In the genomic region with DNA sequence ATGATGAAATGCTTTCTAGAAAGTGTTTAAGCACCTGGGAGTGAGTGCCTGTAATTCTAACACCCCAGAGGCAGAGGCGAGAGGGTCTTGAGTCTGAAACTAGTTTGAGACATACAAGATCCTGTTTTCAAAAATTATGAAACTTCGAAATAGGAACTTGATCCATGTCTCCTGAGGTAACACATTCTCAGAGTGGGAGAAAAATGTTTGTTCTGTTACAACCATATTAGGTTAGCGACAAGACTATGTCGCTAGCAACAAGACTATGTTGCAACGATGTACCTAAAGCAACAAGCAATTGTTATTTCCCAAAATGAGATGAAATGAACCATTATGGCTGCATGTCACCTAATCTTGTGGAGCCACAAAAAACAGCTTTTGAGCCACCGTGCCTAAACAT, we compare ENCODE assay signal across 26 mouse cellular contexts. TPM values are rescaled to one million over a fixed set of nuclear protein-coding genes. Genes with fewer than 3 reads are reported as not detected.
DNase-seq lines count a peak whose midpoint lies in the region; ATAC-seq lines count a peak whose summit lies in the region.
"Had no signal": no experiment of that assay in that cellular context is flagged by ENCODE, and none has a peak within 500 bp of the region (broad histone marks: within the 10 kb centered on the region; RNA-seq: fewer than 3 reads in every experiment).

No protein-coding gene starts in this region.

- no peak for ATAC-seq in midbrain, embryonic 13.5 days
- ATAC-seq in midbrain, embryonic 15.5 days (replicated peaks) = no peak
- ATAC-seq in granulocyte monocyte progenitor cell, adult 5-6 weeks (replicated peaks; ENCODE audit: poor library complexity, severe bottlenecking) = peak; percentile 83
- ATAC-seq in megakaryocyte progenitor cell, adult 5-6 weeks (replicated peaks; ENCODE audit: poor library complexity) = peak; percentile 64
- ATAC-seq: forebrain, embryonic 13.5 days; forebrain, embryonic 15.5 days had no signal

- WGBS in midbrain, embryonic 13.5 days = 89% methylated on average over 6 of the region's 6 CpGs
- 93% methylated on average over 6 of the region's 6 CpGs for WGBS in midbrain, embryonic 15.5 days

- H3K36me3 ChIP-seq in midbrain, embryonic 13.5 days = no peaks in the 10 kb centered on the region
- no peaks in the 10 kb centered on the region for H3K36me3 ChIP-seq in midbrain, embryonic 15.5 days (replicated peaks)
- H3K36me3 ChIP-seq: embryonic facial prominence, embryonic 13.5 days; embryonic facial prominence, embryonic 15.5 days; forebrain, embryonic 15.5 days had no signal

- H3K27me3 ChIP-seq in midbrain, embryonic 13.5 days = peaks cover 15% of the 10 kb centered on the region; the same call in 1 of the 2 replicates
- H3K27me3 ChIP-seq in midbrain, embryonic 15.5 days (replicated peaks) = no peaks in the 10 kb centered on the region
- H3K27me3 ChIP-seq: embryonic facial prominence, embryonic 13.5 days; embryonic facial prominence, embryonic 15.5 days; forebrain, embryonic 13.5 days; forebrain, embryonic 15.5 days had no signal

- H3K4me1 ChIP-seq in midbrain, embryonic 13.5 days (replicated peaks) = peaks cover 33% of the 10 kb centered on the region
- peaks cover 27% of the 10 kb centered on the region for H3K4me1 ChIP-seq in midbrain, embryonic 15.5 days

- H3K4me3 ChIP-seq in midbrain, embryonic 13.5 days (replicated peaks) = no peak overlapping the region
- H3K4me3 ChIP-seq in midbrain, embryonic 15.5 days = no peak overlapping the region
- H3K4me3 ChIP-seq: embryonic facial prominence, embryonic 13.5 days; embryonic facial prominence, embryonic 15.5 days; erythroblast, embryonic 14.5 days; forebrain, embryonic 13.5 days; forebrain, embryonic 15.5 days had no signal

- DNase-seq in heart, adult 11 months = peak; percentile 48
- no peak for DNase-seq in heart, postnatal 4 days
- no peak for DNase-seq in right cerebral cortex, postnatal 10 days (ENCODE audit: low spot score in 2 of 2)
- no peak for DNase-seq in embryo, embryonic 10.5 days (ENCODE audit: low spot score)
- DNase-seq: adrenal gland, adult 2 months; adrenal gland, postnatal 10 days; adrenal gland, postnatal 25 days; cerebellum, adult 11 months; cerebellum, adult 18-20 months; cerebellum, adult 8-10 months; cerebellum, adult 9-11 months; cerebellum, postnatal 14 days; cerebellum, postnatal 36 days; embryo, embryonic 11 days had no signal

- H3K9ac ChIP-seq in midbrain, embryonic 13.5 days (replicated peaks) = no peak overlapping the region
- H3K9ac ChIP-seq in midbrain, embryonic 15.5 days = no peak overlapping the region
- H3K9ac ChIP-seq: embryonic facial prominence, embryonic 13.5 days; embryonic facial prominence, embryonic 15.5 days; forebrain, embryonic 15.5 days had no signal

- H3K4me2 ChIP-seq in midbrain, embryonic 13.5 days (replicated peaks) = no peak overlapping the region
- H3K4me2 ChIP-seq in midbrain, embryonic 15.5 days = no peak overlapping the region
- H3K4me2 ChIP-seq: embryonic facial prominence, embryonic 13.5 days; embryonic facial prominence, embryonic 15.5 days; forebrain, embryonic 13.5 days; forebrain, embryonic 15.5 days had no signal

- H3K9me3 ChIP-seq in midbrain, embryonic 13.5 days = no peaks in the 10 kb centered on the region
- H3K9me3 ChIP-seq in midbrain, embryonic 15.5 days = no peaks in the 10 kb centered on the region
- H3K9me3 ChIP-seq: embryonic facial prominence, embryonic 13.5 days; embryonic facial prominence, embryonic 15.5 days; forebrain, embryonic 15.5 days had no signal

- H3K27ac ChIP-seq in midbrain, embryonic 13.5 days = 0 out of 2 replicates have a peak overlapping the region, but pooled peaks have one; percentile 39
- H3K27ac ChIP-seq in midbrain, embryonic 15.5 days = no peak overlapping the region
- H3K27ac ChIP-seq: embryonic facial prominence, embryonic 13.5 days; embryonic facial prominence, embryonic 15.5 days had no signal

RNA-seq across cellular contexts. Expression of gene Wdr95, which starts 43.0 kb away (rescaled TPM):
- under 1 TPM in 1 of 2 experiments, not detected in 1; 0.14 TPM for total RNA-seq in heart, postnatal 4 days (2021)
- polyA plus RNA-seq in midbrain, embryonic 13.5 days (2015; fragmentation: Nextera tagmentation; extraction: Ambion mirVana) = 0.11 TPM in 1 of 2 replicates, not detected in the other
- polyA plus RNA-seq in midbrain, embryonic 15.5 days (2015; fragmentation: Nextera tagmentation; extraction: Ambion mirVana) = 0.14 and 0.27 TPM in 2 replicates
- not detected in 2 replicates for total RNA-seq in granulocyte monocyte progenitor cell, adult 5-6 weeks (2014; fragmentation: Nextera tagmentation)
- total RNA-seq in granulocyte monocyte progenitor cell, adult 5-6 weeks (2017) = not detected in 2 replicates
- not detected in 2 replicates for total RNA-seq in megakaryocyte progenitor cell, adult 5-6 weeks (2015)
- total RNA-seq in megakaryocyte progenitor cell, adult 5-6 weeks (2017) = not detected in 2 replicates
- total RNA-seq: adrenal gland, adult 2 months; adrenal gland, postnatal 25 days; adrenal gland, postnatal 4 days; MEL had no signal
- polyA plus RNA-seq: adrenal gland, adult 2 months; embryonic facial prominence, embryonic 11.5 days; erythroblast, embryonic 14.5 days had no signal

RNA-seq across cellular contexts. Expression of gene Tex26, which starts 46.0 kb away (rescaled TPM):
- under 1 TPM in 1 of 2 experiments, not detected in 1; 0.60 TPM for total RNA-seq in heart, postnatal 4 days (2021)
- polyA plus RNA-seq in midbrain, embryonic 13.5 days (2015; fragmentation: Nextera tagmentation; extraction: Ambion mirVana) = 2.3 and 2.5 TPM in 2 replicates
- 0.92 and 1.1 TPM in 2 replicates for polyA plus RNA-seq in midbrain, embryonic 15.5 days (2015; fragmentation: Nextera tagmentation; extraction: Ambion mirVana)
- total RNA-seq in granulocyte monocyte progenitor cell, adult 5-6 weeks (2014; fragmentation: Nextera tagmentation) = not detected in 2 replicates
- total RNA-seq in granulocyte monocyte progenitor cell, adult 5-6 weeks (2017) = 0.98 TPM in 1 of 2 replicates, not detected in the other
- total RNA-seq in megakaryocyte progenitor cell, adult 5-6 weeks (2015) = not detected in 2 replicates
- total RNA-seq in megakaryocyte progenitor cell, adult 5-6 weeks (2017) = not detected in 2 replicates
- total RNA-seq: adrenal gland, postnatal 25 days; MEL had no signal
- polyA plus RNA-seq: adrenal gland, adult 2 months; erythroblast, embryonic 14.5 days had no signal

Comparison
In these comparisons a context has a peak if more than half of its experiments do, and no peak if none do; other contexts are left out.
1. ATAC-seq: peak in granulocyte monocyte progenitor cell, adult 5-6 weeks (single experiment) and megakaryocyte progenitor cell, adult 5-6 weeks (single experiment); none in midbrain, embryonic 13.5 days (single experiment) and midbrain, embryonic 15.5 days (single experiment).